9 mouse cellular contexts compared by ENCODE assay signal in genomic region chr2:167586976-167587375, GRCm38 (mm10). TPM values are rescaled to one million over a fixed set of nuclear protein-coding genes. Genes with fewer than 3 reads are reported as not detected.
DNase-seq lines count a peak whose midpoint lies in the region; ATAC-seq and TF ChIP-seq lines count a peak whose summit lies in the region.
"Had no signal": no experiment of that assay in that cellular context is flagged by ENCODE, and none has a peak within 500 bp of the region (broad histone marks: within the 10 kb centered on the region; RNA-seq: fewer than 3 reads in every experiment).

No protein-coding gene starts in this region.

- TF ChIP-seq CTCF in kidney, postnatal 0 days (IDR thresholded peaks at IDR 0.05; ENCODE audit: low read depth): no peak
- no peak for TF ChIP-seq CTCF in liver, embryonic 14.5 days (IDR thresholded peaks at IDR 0.05; ENCODE audit: low read depth)

- H3K27me3 ChIP-seq in kidney, postnatal 0 days (ENCODE audit: insufficient read depth, low read length): no peaks in the 10 kb centered on the region
- 0 out of 2 replicates have a peak, but pooled peaks cover 3% of the 10 kb centered on the region for H3K27me3 ChIP-seq in embryonic facial prominence, embryonic 10.5 days (replicated peaks; ENCODE audit: low read depth, poor library complexity, severe bottlenecking)
- no peaks in the 10 kb centered on the region for H3K27me3 ChIP-seq in liver, embryonic 14.5 days (ENCODE audit: control insufficient read depth, insufficient read depth, low read length)
- no peaks in the 10 kb centered on the region for H3K27me3 ChIP-seq in stomach, embryonic 15.5 days (replicated peaks)

- DNase-seq in kidney, postnatal 0 days (ENCODE audit: low spot score): peak; percentile 71
- DNase-seq in kidney, postnatal 36 days: no peak
- DNase-seq in embryonic facial prominence, embryonic 10.5 days (ENCODE audit: low spot score): peak; percentile 57
- DNase-seq in liver, embryonic 14.5 days (ENCODE audit: low read depth in 3 of 3, low spot score in 3 of 3): no peak
- DNase-seq in testis, postnatal 14 days (ENCODE audit: low spot score): no peak
- DNase-seq in thymus, postnatal 10 days (ENCODE audit: low spot score in 2 of 2): no peak
- DNase-seq: cerebellum, adult 11-12 months; layer of hippocampus, adult 9-11 months had no signal

- H3K9me3 ChIP-seq in kidney, postnatal 0 days (replicated peaks; ENCODE audit: low read length): no peaks in the 10 kb centered on the region
- no peaks in the 10 kb centered on the region for H3K9me3 ChIP-seq in embryonic facial prominence, embryonic 10.5 days
- H3K9me3 ChIP-seq in liver, embryonic 14.5 days (ENCODE audit: control insufficient read depth, low read length): no peaks in the 10 kb centered on the region
- H3K9me3 ChIP-seq in stomach, embryonic 15.5 days: no peaks in the 10 kb centered on the region

- peaks cover 27% of the 10 kb centered on the region; the same call in 1 of the 2 replicates for H3K4me1 ChIP-seq in kidney, postnatal 0 days (replicated peaks; ENCODE audit: insufficient read depth, low read length)
- H3K4me1 ChIP-seq in embryonic facial prominence, embryonic 10.5 days: peaks cover 80% of the 10 kb centered on the region
- H3K4me1 ChIP-seq in liver, embryonic 14.5 days (replicated peaks; ENCODE audit: control insufficient read depth in 2 of 2, insufficient read depth in 2 of 2, low read length in 1 of 2): peaks cover 0 to 11% of the 10 kb centered on the region in 2 experiments; a peak in 2 of 4 replicates
- peaks cover 50% of the 10 kb centered on the region for H3K4me1 ChIP-seq in stomach, embryonic 15.5 days

- no peaks in the 10 kb centered on the region for H3K36me3 ChIP-seq in kidney, postnatal 0 days (ENCODE audit: insufficient read depth, low read length)
- H3K36me3 ChIP-seq in embryonic facial prominence, embryonic 10.5 days (replicated peaks): no peaks in the 10 kb centered on the region
- no peaks in the 10 kb centered on the region for H3K36me3 ChIP-seq in liver, embryonic 14.5 days (replicated peaks; ENCODE audit: control insufficient read depth, insufficient read depth, low read depth)
- no peaks in the 10 kb centered on the region for H3K36me3 ChIP-seq in stomach, embryonic 15.5 days

- peak overlapping the region; percentile 81 for H3K27ac ChIP-seq in kidney, postnatal 0 days
- peak overlapping the region; percentile 86 for H3K27ac ChIP-seq in embryonic facial prominence, embryonic 10.5 days (replicated peaks)
- no peak overlapping the region for H3K27ac ChIP-seq in liver, embryonic 14.5 days
- H3K27ac ChIP-seq in stomach, embryonic 15.5 days: peak overlapping the region; percentile 65

- ATAC-seq in kidney, postnatal 0 days (replicated peaks; ENCODE audit: low FRiP score, low read depth): no peak
- ATAC-seq in liver, embryonic 14.5 days (ENCODE audit: insufficient read depth): 0 out of 2 replicates have a peak, but pooled peaks have one; percentile 9
- ATAC-seq in stomach, embryonic 15.5 days (ENCODE audit: insufficient read depth, low FRiP score, low read depth): peak; percentile 32; the same call in 1 of the 2 replicates

- H3K4me2 ChIP-seq in kidney, postnatal 0 days (ENCODE audit: low read length): no peak overlapping the region
- H3K4me2 ChIP-seq in liver, embryonic 14.5 days (ENCODE audit: low read depth): no peak overlapping the region
- H3K4me2 ChIP-seq in stomach, embryonic 15.5 days: no peak overlapping the region

- 13% methylated on average over 9 of the region's 9 CpGs for WGBS in kidney, postnatal 0 days
- 18% methylated on average over 9 of the region's 9 CpGs for WGBS in embryonic facial prominence, embryonic 10.5 days
- 46% methylated on average over 9 of the region's 9 CpGs for WGBS in liver, embryonic 14.5 days (ENCODE audit: insufficient replicate concordance)
- 15% methylated on average over 9 of the region's 9 CpGs for WGBS in stomach, embryonic 15.5 days

- H3K4me3 ChIP-seq in kidney, postnatal 0 days (replicated peaks; ENCODE audit: low read depth, low read length): no peak overlapping the region
- H3K4me3 ChIP-seq in embryonic facial prominence, embryonic 10.5 days: no peak overlapping the region
- no peak overlapping the region for H3K4me3 ChIP-seq in liver, embryonic 14.5 days (ENCODE audit: insufficient read depth in 1 of 2, low read depth in 2 of 2, low read length in 2 of 2)
- no peak overlapping the region for H3K4me3 ChIP-seq in stomach, embryonic 15.5 days (replicated peaks)

- TF ChIP-seq EP300 in liver, embryonic 14.5 days (IDR thresholded peaks at IDR 0.05; ENCODE audit: low read depth): no peak

- no peak overlapping the region for H3K9ac ChIP-seq in kidney, postnatal 0 days (ENCODE audit: low read depth, low read length)
- no peak overlapping the region for H3K9ac ChIP-seq in liver, embryonic 14.5 days (replicated peaks)
- H3K9ac ChIP-seq in stomach, embryonic 15.5 days: no peak overlapping the region

RNA-seq across cellular contexts. Expression of gene Ube2v1, which starts 44.9 kb away (rescaled TPM):
- polyA plus RNA-seq in kidney, postnatal 0 days (2015; fragmentation: Nextera tagmentation; extraction: Ambion mirVana): 256 and 262 TPM in 2 replicates
- 384 and 394 TPM in 2 replicates for polyA plus RNA-seq in embryonic facial prominence, embryonic 10.5 days (2016; fragmentation: Nextera tagmentation; extraction: Ambion mirVana)
- 75.0 and 75.9 TPM in 2 replicates for polyA plus RNA-seq in liver, embryonic 14.5 days (2012; rRNA removed)
- polyA plus RNA-seq in liver, embryonic 14.5 days (2014; fragmentation: Nextera tagmentation; extraction: Ambion mirVana): 145 and 158 TPM in 2 replicates
- 250 and 281 TPM in 2 replicates for polyA plus RNA-seq in stomach, embryonic 15.5 days (2015; fragmentation: Nextera tagmentation; extraction: Ambion mirVana)

RNA-seq across cellular contexts. Expression of gene Snai1, which starts 49.0 kb away (rescaled TPM):
- 33.9 and 36.1 TPM in 2 replicates for polyA plus RNA-seq in kidney, postnatal 0 days (2015; fragmentation: Nextera tagmentation; extraction: Ambion mirVana)
- polyA plus RNA-seq in embryonic facial prominence, embryonic 10.5 days (2016; fragmentation: Nextera tagmentation; extraction: Ambion mirVana): 86.3 and 93.8 TPM in 2 replicates
- polyA plus RNA-seq in liver, embryonic 14.5 days (2012; rRNA removed): 1.9 and 2.2 TPM in 2 replicates
- polyA plus RNA-seq in liver, embryonic 14.5 days (2014; fragmentation: Nextera tagmentation; extraction: Ambion mirVana): 1.1 and 2.0 TPM in 2 replicates
- 13.6 and 16.0 TPM in 2 replicates for polyA plus RNA-seq in stomach, embryonic 15.5 days (2015; fragmentation: Nextera tagmentation; extraction: Ambion mirVana)

Comparison
In these comparisons a context has a peak if more than half of its experiments do, and no peak if none do; other contexts are left out.
1. DNase-seq: peak in kidney, postnatal 0 days (single experiment) and embryonic facial prominence, embryonic 10.5 days (single experiment); none in kidney, postnatal 36 days (0 of 2), liver, embryonic 14.5 days (0 of 3), testis, postnatal 14 days (single experiment) and thymus, postnatal 10 days (0 of 2).